Mouse (Mus musculus): Measurements from ENCODE around the gene Gm28102. TPM values are rescaled to one million over a fixed set of nuclear protein-coding genes. Genes with fewer than 3 reads are reported as not detected.
"Not testable (repeated sequence)": the region's sequence is repeated elsewhere in the genome, so short reads cannot be mapped to it uniquely, and the experiment has no call there.

Gene Gm28102
- polyA plus RNA-seq (2012), result not detected in 2 replicates

DNA sequence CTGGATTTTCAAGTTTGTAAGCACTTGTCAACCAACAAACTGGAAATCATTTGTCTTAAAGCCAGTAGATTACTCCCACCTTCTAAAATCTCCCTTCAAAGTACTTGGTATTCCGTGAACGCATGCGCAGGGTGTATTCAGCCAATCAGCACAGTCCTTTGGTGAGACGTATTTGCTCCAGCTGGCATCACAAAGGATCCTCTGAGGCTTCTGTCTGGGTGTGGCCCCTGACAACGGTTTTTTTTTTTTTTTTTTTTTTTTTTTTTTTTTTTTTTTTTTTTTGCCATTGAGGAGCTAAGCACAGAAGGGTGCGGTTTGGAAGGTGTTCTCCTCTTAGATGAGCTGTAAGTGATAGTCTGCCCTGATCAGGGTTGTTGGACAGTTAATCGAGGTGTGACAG is at the start of gene Gm28102:
Gene Gm28102 (plus strand): TSS at position 301 of the 400 bp plus-strand sequence.
- TF ChIP-seq GATA1 (IDR thresholded peaks at IDR 0.05; ENCODE audit: low read length), result not testable (repeated sequence)

Data from G1E-ER4 (cell line).